Comparison of ENCODE assay signal across 31 mouse cellular contexts in the genomic region with DNA sequence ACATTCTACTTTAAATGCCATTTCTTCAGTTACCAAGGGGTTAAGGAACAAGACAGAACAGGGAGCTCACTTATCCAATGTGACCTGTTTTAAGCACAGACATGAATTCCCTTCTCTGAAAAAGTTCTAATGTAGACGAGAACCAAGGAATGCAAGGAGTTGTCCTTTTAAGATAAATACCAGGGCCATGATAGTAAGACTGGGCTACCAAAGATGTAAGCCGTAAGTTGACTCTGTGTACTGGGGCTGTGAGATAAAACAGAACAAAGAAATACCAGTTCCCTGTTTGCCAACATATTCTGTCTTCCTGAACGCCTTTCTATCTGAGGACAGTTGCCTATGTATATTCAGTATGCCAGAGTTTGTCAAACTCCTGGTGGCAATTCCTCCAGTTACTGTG.
"Had no signal": no experiment of that assay in that cellular context is flagged by ENCODE, and none has a peak within 500 bp of the region (broad histone marks: within the 10 kb centered on the region; RNA-seq: fewer than 3 reads in every experiment).

No protein-coding gene starts in this region.

- H3K9me3 ChIP-seq: limb, embryonic 10.5 days; limb, embryonic 12.5 days; limb, embryonic 13.5 days; limb, embryonic 15.5 days; liver, embryonic 12.5 days; liver, embryonic 13.5 days; liver, embryonic 15.5 days; lung, embryonic 15.5 days; megakaryocyte, embryonic 14.5 days; midbrain, embryonic 10.5 days; midbrain, embryonic 12.5 days; midbrain, embryonic 13.5 days; midbrain, embryonic 15.5 days had no signal

- H3K27ac ChIP-seq: limb, embryonic 10.5 days; limb, embryonic 12.5 days; limb, embryonic 13.5 days; limb, embryonic 15.5 days; liver, embryonic 12.5 days; liver, embryonic 13.5 days; liver, embryonic 14.5 days; liver, embryonic 15.5 days; lung, embryonic 15.5 days; macrophage; midbrain, embryonic 10.5 days; midbrain, embryonic 12.5 days; midbrain, embryonic 13.5 days; midbrain, embryonic 15.5 days had no signal

- H3K36me3 ChIP-seq: limb, embryonic 10.5 days; limb, embryonic 12.5 days; limb, embryonic 13.5 days; limb, embryonic 15.5 days; liver, embryonic 12.5 days; liver, embryonic 13.5 days; liver, embryonic 15.5 days; lung, embryonic 15.5 days; midbrain, embryonic 10.5 days; midbrain, embryonic 12.5 days; midbrain, embryonic 13.5 days; midbrain, embryonic 15.5 days had no signal

- DNase-seq: left cerebral cortex, postnatal 4 days; liver; liver, embryonic 13.5 days; liver, postnatal 0 days; lung, adult 18-20 months; lung, adult 2 months; lung, embryonic 14.5 days; lung, postnatal 10 days; lung, postnatal 14 days; lung, postnatal 36 days; lung, postnatal 4 days; midbrain, embryonic 14.5 days had no signal

- H3K4me1 ChIP-seq: limb, embryonic 10.5 days; limb, embryonic 12.5 days; limb, embryonic 13.5 days; limb, embryonic 15.5 days; liver, embryonic 12.5 days; liver, embryonic 13.5 days; liver, embryonic 15.5 days; lung, embryonic 15.5 days; megakaryocyte, embryonic 14.5 days; midbrain, embryonic 10.5 days; midbrain, embryonic 12.5 days; midbrain, embryonic 13.5 days; midbrain, embryonic 15.5 days had no signal

- H3K9ac ChIP-seq: limb, embryonic 12.5 days; limb, embryonic 13.5 days; limb, embryonic 15.5 days; liver, embryonic 12.5 days; liver, embryonic 13.5 days; liver, embryonic 14.5 days; liver, embryonic 15.5 days; liver, postnatal 0 days; lung, embryonic 14.5 days; lung, embryonic 15.5 days; midbrain, embryonic 12.5 days; midbrain, embryonic 13.5 days; midbrain, embryonic 15.5 days had no signal

- H3K4me2 ChIP-seq: limb, embryonic 12.5 days; limb, embryonic 13.5 days; limb, embryonic 15.5 days; liver, embryonic 11.5 days; liver, embryonic 12.5 days; liver, embryonic 13.5 days; liver, embryonic 15.5 days; lung, embryonic 14.5 days; lung, embryonic 15.5 days; midbrain, embryonic 11.5 days; midbrain, embryonic 12.5 days; midbrain, embryonic 13.5 days; midbrain, embryonic 15.5 days had no signal

- ATAC-seq: liver, embryonic 12.5 days; liver, postnatal 0 days; lung, postnatal 0 days; midbrain, embryonic 13.5 days; midbrain, embryonic 15.5 days; midbrain, embryonic 16.5 days had no signal

- H3K27me3 ChIP-seq: limb, embryonic 12.5 days; limb, embryonic 13.5 days; limb, embryonic 15.5 days; liver, embryonic 12.5 days; liver, embryonic 13.5 days; liver, embryonic 15.5 days; lung, embryonic 15.5 days; midbrain, embryonic 12.5 days; midbrain, embryonic 13.5 days; midbrain, embryonic 15.5 days had no signal

- H3K4me3 ChIP-seq: limb, embryonic 10.5 days; limb, embryonic 12.5 days; limb, embryonic 13.5 days; limb, embryonic 15.5 days; liver, embryonic 12.5 days; liver, embryonic 13.5 days; liver, embryonic 15.5 days; lung, embryonic 15.5 days; megakaryocyte, embryonic 14.5 days; midbrain, embryonic 10.5 days; midbrain, embryonic 12.5 days; midbrain, embryonic 13.5 days; midbrain, embryonic 15.5 days; myocyte had no signal
